Mouse (Mus musculus): ENCODE results near the gene Ndnf. TPM values are rescaled to one million over a fixed set of nuclear protein-coding genes. Genes with fewer than 3 reads are reported as not detected.

The Ndnf gene
- polyA plus RNA-seq, 1 experiment from 2014 or later, result 0.14 TPM

DNA sequence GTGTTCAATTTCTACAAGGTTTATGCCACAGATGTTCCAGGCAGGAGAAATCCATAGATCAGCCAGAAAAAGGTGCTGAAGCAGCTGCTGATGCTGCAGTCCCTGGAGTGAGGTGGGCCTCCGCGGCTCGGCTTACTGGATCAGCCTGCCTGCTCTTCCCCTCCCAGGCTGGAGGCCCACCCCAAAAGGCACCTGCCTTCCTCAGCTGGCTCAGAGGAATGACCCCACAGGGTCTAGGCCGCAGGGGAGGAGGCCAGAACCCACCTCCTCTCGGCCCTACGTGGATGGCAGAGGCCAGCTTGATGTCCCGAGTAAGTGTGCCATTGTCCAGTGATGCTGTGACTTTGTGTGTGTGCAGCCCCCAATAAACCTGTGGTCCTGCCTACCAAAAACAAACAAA, 86.8 kb downstream of the Ndnf start:
- Histone ChIP-seq H3K27me3 (no peaks in the 10 kb centered on the region), H3K4me2 (no peak overlapping the region), H3K9me3 (replicated peaks) (no peaks in the 10 kb centered on the region), H3K4me1 (replicated peaks) (no peaks in the 10 kb centered on the region), H3K4me3 (replicated peaks) (no peak overlapping the region), H3K27ac (no peak overlapping the region), H3K9ac (no peak overlapping the region), H3K36me3 (no peaks in the 10 kb centered on the region)
- no peak for DNase-seq
- WGBS (ENCODE audit: insufficient replicate concordance), result 65% methylated on average over 7 of the region's 7 CpGs
- ATAC-seq (ENCODE audit: low read depth), result no peak

DNA sequence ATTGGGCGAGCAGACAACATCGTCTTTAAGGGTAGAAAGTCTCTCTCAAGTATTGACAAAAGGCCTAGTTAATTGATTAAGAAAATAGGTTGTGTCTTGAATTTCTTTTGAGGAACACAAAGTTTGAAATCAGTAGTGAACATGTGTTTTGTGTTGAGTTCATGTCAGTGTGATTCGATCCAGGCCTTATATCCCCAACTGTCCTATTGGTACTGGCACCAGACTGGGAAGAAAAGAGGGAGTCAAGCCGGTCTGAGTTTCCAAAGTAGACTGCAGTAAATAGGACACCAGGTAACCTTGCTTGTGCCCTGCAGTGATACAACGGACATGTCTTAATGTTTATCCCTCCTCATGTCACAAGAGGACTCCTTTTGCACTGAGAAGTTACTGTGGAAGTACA, 87.8 kb downstream of the Ndnf start:
- 63% methylated on average over 5 of the region's 5 CpGs for WGBS (ENCODE audit: insufficient replicate concordance)
- ATAC-seq (ENCODE audit: low read depth), result no peak

DNA sequence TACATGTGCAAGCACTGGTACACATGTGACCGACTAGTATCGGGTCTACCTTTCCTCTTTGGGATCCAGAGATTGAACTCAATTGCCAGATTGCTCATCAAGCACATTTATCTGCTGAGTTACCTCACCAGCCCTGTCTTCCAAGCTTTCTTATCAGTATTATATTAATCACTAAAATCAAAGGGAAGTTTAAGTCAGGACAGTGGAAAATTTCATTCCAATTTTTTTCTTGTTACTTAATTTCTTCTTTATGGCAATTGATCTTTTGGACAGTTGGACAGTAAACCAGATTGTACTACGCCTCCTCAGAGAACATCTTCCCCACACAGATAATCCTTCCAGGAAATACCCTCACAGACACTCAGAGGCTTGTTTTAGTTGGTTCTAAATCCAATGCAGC, 88.7 kb downstream of the Ndnf start:
- H3K4me3 ChIP-seq (replicated peaks), result no peak overlapping the region
- 60% methylated on average over 3 of the region's 3 CpGs for WGBS (ENCODE audit: insufficient replicate concordance)
- no peaks in the 10 kb centered on the region for H3K27me3 ChIP-seq
- DNase-seq, result no peak
- no peak overlapping the region for H3K9ac ChIP-seq
- H3K4me2 ChIP-seq, result no peak overlapping the region
- H3K4me1 ChIP-seq (replicated peaks), result no peaks in the 10 kb centered on the region
- H3K36me3 ChIP-seq, result no peaks in the 10 kb centered on the region
- no peak for ATAC-seq (ENCODE audit: low read depth)
- H3K9me3 ChIP-seq (replicated peaks), result no peaks in the 10 kb centered on the region
- H3K27ac ChIP-seq, result no peak overlapping the region

More for the DNA sequence above, 87.8 kb downstream of the Ndnf start:
- H3K27ac ChIP-seq, result no peak overlapping the region
- no peaks in the 10 kb centered on the region for H3K9me3 ChIP-seq (replicated peaks)
- no peaks in the 10 kb centered on the region for H3K4me1 ChIP-seq (replicated peaks)
- H3K4me2 ChIP-seq, result no peak overlapping the region
- no peak overlapping the region for H3K9ac ChIP-seq
- H3K4me3 ChIP-seq (replicated peaks), result no peak overlapping the region
- no peaks in the 10 kb centered on the region for H3K27me3 ChIP-seq
- no peaks in the 10 kb centered on the region for H3K36me3 ChIP-seq
- no peak for DNase-seq

Other genes starting within 250 kb of the Ndnf start
- gene Tnip3, start 146.3 kb upstream of the Ndnf start, polyA plus RNA-seq (2015; fragmentation: Nextera tagmentation; extraction: Ambion mirVana), result 0.14 TPM in 1 of 2 replicates, not detected in the other
- 2.7 and 2.8 TPM in 2 replicates for gene Prdm5, start 107.4 kb downstream of the Ndnf start, polyA plus RNA-seq (2015; fragmentation: Nextera tagmentation; extraction: Ambion mirVana)